Mouse (Mus musculus) CD8-positive naive resting alpha-beta T cell, adult 2 months (primary cell): ENCODE measurements around the gene Slc16a12.
A peak's percentile ranks its signal among the peaks of the same experiment; 100 is the strongest.
"Not testable (repeated sequence)": the region's sequence is repeated elsewhere in the genome, so short reads cannot be mapped to it uniquely, and the experiment has no call there.

Experiments used
- DNase-seq, 2 experiments: peaks; one replicate each; pipeline ENCODE4 v3.0.0; 2022; ENCODE audit warnings: low read depth in 2 of 2, low spot score in 2 of 2

Gene Slc16a12

DNA sequence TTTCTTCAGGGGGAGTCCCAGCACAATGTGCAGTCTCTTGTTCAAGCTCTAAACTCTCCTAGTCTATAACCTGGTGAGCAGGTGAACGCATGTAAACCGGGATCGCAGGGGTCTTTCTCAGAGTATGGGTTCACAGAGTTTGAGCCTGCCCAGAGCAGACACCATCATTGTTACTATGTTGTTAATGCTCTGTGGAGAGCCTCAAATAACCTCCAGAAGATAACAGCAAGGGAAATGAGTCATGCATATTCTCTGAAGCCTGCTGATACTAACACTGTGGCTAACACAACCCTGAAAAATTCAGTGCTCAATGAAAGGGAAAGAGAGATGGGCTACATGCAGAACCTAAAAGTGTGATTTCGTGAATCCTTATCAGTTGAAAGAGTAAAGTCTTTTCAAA lies 68.7 kb downstream of the Slc16a12 start:
- no peak for DNase-seq

GRCm38 (mm10) chr19:34673476-34673875 lies 73.6 kb downstream of the Slc16a12 start:
- DNase-seq = no peak

DNA sequence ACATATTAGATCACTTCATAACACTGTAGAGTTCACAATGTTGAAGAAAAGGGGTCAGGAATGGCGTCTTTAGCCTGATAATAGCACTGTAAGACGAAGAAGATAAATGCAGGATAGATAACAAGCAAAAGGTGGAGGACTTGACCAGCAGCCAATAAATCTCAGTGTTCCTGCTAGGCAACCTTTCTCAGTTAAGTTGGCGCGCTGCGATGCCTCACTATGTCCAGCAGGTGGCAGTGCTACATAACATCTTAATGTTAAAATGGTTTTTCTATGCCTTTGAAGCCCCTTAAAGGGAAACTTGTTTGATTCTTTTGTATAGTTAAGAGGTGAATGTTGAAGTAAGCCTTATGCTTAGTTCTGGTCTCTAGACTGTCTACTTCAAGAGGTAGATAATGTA lies 81.0 kb downstream of the Slc16a12 start:
- peak; percentile 53 to 71 for DNase-seq

DNA sequence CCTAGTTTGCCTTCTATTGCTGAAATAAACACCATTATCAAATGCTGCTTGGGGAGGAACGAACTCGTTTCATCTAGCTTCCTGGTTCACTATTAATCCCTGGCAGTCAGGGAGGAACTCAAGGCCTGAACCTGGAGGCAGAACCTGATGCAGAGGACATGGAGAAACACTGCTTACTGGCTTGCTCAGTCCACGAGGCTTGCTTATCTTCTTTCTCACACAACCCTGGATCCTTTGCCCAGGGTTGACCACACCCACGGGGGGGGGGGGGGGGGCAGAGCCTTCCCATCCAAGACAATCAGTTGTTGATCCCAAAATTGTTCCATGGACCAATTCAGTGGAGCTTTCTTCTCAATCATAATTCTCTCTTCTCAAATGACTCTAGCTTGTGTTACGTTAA lies 84.3 kb downstream of the Slc16a12 start:
- no peak for DNase-seq

GRCm38 (mm10) chr19:34662067-34662507 lies 85.0 kb downstream of the Slc16a12 start:
- peak in 1 of 2 experiments; percentile 21 for DNase-seq

GRCm38 (mm10) chr19:34656511-34657298 lies 90.4 kb downstream of the Slc16a12 start:
- no peak for DNase-seq

DNA sequence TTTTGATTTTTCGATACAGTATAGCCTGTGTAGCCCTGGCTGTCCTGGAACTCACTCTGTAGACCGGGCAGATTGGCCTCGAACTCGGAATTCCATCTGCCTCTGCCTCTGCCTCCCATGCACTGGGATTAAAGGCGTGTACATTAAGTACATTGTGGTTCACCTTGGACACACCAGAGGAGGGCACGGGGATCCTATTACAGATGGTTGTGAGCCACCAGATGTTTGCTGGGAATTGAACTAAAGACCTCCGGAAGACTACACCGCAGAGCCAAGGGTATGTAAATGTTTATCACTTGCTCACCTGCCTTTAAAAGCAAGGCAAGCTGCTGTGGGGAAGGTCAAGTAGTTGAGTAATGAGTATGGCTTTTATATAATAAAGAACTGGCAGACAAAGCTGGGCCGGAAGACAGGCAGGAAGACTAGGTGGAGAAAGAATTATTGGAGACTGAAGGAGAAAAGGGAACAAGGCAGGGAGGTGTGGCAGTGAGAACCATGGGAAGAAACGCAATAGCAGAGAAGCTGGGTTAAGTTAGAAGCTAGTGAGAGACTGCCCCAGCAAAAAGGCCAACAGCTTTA lies 91.8 kb downstream of the Slc16a12 start:
- DNase-seq = no peak

GRCm38 (mm10) chr19:34650997-34651396 lies 96.1 kb downstream of the Slc16a12 start:
- DNase-seq = no peak

GRCm38 (mm10) chr19:34650276-34650675 lies 96.8 kb downstream of the Slc16a12 start:
- DNase-seq = no peak

GRCm38 (mm10) chr19:34647630-34648029 lies 99.5 kb downstream of the Slc16a12 start:
- not testable (repeated sequence) for DNase-seq

- DNase-seq = no peak
Observed at GRCm38 (mm10) chr19:34642616-34643015, 104.5 kb downstream of the Slc16a12 start.

DNA sequence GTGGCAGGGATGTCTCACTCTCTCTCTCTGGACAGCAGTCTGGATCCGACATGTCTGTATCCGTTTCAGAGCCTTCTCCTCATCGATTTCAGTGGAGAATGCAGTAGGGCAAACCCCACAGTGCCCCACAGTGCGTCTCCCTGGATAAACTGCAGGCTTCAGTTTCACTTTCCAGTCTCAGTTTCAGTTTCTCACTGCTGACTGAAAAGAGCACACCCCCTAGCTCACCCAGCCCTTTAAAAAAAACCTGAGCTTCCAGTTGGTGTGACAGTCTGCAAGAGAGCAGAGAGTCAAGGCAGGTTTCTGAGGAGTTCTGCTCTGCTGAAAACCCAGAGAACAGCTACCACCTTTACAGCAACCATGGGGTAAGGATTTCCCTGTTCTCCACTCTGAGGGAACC lies 106.5 kb downstream of the Slc16a12 start, which contains the start of the genes Ifit1bl2 and Ifit1:
Ifit1bl2 (minus strand) TSS at position 121 of the 400 bp plus-strand sequence.
Ifit1 (plus strand) TSS at position 249 of the 400 bp plus-strand sequence.
- peak; percentile 28 to 39 for DNase-seq

DNA sequence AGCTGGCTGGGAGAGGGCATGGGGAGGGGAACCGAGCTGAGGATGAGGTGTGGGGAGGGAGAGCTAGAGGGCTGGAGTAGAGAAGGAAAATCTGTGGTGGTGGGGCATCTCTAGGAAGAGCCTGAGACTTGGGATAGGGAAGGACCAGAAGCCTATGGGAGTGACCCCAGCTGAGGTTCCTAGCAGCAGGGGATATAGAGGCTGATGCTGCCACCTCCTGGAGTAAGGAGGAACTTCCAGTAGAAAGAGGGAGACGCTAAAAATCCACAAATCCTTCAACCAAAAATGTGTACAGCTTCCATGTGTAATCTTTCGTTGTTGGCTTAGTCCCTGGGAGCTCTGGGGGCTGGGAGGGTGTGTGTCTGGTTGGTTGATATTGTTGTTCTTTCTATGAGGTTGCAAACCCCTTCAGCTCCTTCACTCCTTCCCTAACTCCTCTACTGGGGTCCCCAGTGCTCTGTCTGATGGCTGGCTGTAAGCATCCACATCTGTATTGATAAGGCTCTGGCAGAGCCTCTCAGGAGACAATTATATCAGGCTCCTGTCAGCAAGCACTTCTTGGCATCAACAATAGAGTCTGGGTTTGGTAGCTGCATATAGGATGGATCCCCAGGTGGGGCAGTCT lies 110.0 kb downstream of the Slc16a12 start:
- peak; percentile 46 to 63 for DNase-seq

- DNase-seq = no peak
Observed at GRCm38 (mm10) chr19:34633484-34633883, 113.6 kb downstream of the Slc16a12 start.

DNA sequence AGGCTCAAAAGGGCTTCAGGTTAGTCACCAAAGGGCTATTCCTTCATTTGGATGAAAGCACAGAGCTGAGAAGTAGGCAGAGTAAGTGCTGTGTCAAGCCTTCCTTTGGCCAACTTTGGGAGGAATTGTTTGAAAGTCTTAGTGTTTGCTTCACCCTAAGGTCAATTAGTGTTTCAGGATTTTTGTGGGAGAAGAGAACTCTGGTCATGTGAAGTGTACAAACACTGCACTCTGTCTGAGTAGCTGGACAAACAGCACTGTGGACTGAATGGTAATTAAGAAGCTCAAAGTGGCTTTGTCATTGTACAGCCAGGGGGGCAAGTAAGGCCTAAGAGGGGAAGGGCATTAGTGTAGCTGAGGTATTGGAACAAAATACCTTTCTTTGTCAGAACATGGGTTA lies 115.6 kb downstream of the Slc16a12 start:
- no peak for DNase-seq

- DNase-seq = no peak
Observed at GRCm38 (mm10) chr19:34627496-34627895, 119.6 kb downstream of the Slc16a12 start.

- DNase-seq = peak in 1 of 2 experiments; percentile 25
Observed at GRCm38 (mm10) chr19:34624663-34625062, 122.4 kb downstream of the Slc16a12 start.

GRCm38 (mm10) chr19:34623781-34624180 lies 123.3 kb downstream of the Slc16a12 start:
- DNase-seq = no peak

- DNase-seq = no peak
Observed at GRCm38 (mm10) chr19:34620871-34621270, 126.2 kb downstream of the Slc16a12 start.
